Mouse (Mus musculus): ENCODE measurements around the gene Ifi27l2a.
"Not testable (repeated sequence)": the region's sequence is repeated elsewhere in the genome, so short reads cannot be mapped to it uniquely, and the experiment has no call there.

Gene Ifi27l2a

DNA sequence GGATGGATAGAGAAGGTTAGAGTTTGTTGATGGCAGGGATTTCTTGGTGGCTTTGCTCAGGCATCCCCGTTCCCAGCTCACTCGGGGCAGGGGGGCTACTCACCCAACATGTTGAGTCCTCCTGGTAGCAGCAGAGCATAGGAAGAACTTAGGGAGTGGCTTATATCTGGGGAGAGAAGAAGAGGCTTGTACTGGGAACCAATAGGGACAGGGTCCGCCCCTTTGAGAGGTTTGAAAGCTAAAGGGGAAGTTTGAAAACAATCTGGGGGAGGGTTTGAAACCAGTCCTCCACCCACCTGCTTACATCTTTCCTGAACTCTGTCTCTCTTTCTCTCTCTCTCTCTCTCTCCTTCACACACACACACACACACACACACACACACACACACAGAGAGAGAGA, at the start of gene Ifi27l2a:
Gene Ifi27l2a (minus strand): TSS at position 157 of the 400 bp plus-strand sequence.
- DNase-seq, result peak; percentile 19

GRCm38 (mm10) chr12:103492767-103493166, 49.3 kb upstream of the Ifi27l2a start:
- DNase-seq, result peak; percentile 76

DNA sequence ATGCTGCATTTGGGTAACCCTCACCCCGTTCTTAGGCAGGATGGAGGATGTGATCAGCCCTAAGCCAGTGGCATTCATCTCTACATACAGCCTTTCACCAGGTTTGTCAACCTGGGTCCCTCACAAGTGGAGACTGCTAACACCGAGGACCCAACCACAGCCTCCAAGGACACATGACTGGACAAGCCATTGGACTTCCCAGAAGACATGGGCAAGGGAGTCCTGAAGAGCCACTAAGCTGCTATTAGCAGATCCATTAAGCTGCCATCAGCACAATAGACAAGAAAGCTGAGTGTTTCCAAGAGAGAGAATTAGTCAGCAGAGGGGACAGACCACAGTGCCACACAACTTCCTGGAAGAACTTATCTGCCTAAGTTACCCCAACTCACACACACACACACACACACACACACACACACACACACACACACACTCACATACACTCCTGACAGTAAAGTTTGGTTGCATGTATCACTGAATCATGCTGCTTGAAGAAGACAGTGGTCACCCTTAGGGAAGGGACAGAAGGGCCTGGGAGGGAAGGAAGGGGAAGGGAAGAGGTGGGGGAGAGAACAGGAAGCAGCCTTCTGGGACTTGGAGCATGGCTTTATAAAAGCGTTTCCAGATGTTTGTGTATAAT, 47.7 kb upstream of the Ifi27l2a start:
- no peak for DNase-seq

GRCm38 (mm10) chr12:103487750-103488149, 44.3 kb upstream of the Ifi27l2a start:
- no peak for DNase-seq

GRCm38 (mm10) chr12:103487276-103487675, 43.8 kb upstream of the Ifi27l2a start:
- DNase-seq, result no peak

DNA sequence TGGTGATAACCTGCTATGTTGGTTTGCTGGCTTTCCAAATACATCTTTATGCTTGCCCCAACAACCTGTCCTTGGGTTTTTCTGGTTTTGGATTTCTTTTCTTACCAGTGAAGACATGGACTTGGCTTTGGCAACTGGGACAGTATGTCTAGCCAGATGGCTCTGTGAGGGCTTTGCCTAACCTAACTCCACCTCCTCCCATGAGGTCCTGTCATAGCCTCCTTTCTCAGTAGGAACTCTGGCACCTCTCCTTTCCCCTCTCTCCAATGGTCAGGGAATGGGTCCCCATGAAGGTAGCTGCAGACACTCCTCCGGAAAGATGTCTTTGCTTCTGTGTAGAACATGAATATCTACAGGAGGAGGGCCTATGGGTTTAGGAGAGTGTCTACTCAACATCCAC, 43.2 kb upstream of the Ifi27l2a start:
- no peak for DNase-seq

- not testable (repeated sequence) for DNase-seq
These were observed 40.9 kb upstream of the Ifi27l2a start for GRCm38 (mm10) chr12:103484200-103484972.

DNA sequence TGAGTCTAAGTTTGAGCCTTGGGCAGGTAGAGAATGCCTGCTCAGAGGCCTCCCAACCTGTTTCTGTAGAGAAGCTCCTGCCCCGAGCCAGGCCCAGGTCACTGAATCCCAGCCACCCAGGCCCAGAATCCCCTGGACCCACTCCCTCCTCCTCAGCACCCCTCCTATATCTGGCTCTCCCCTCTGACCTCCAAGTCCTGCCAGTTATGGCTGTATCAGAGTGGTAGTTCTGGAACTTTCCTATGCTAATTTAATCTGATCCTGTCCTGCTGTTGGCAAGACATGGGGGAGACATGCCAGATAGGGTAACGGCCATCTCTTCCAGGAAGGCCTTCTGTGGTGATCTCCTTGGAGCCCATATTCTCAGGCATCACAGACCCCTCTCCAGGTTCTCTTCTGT, 39.3 kb upstream of the Ifi27l2a start:
- no peak for DNase-seq

DNA sequence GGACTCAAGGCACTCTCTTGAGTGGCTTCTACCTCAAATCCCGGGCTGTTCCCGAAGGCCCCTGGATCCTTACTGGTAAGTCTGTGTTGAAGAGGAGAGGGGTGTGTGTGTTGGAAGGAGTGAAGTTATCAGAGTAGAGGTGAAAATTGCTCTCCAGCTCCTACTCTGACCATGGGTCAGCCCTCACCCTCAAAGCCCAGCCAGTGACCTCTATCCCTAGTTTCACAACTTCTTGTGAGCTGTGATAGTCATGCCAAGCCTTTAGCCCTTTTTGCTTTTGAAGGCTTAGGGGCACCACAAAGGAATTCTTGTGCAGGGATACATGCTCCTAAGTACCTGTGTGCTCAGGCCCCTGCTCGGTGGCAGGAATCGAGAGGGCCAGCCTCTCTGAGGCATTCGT, 38.2 kb upstream of the Ifi27l2a start:
- DNase-seq, result no peak

DNA sequence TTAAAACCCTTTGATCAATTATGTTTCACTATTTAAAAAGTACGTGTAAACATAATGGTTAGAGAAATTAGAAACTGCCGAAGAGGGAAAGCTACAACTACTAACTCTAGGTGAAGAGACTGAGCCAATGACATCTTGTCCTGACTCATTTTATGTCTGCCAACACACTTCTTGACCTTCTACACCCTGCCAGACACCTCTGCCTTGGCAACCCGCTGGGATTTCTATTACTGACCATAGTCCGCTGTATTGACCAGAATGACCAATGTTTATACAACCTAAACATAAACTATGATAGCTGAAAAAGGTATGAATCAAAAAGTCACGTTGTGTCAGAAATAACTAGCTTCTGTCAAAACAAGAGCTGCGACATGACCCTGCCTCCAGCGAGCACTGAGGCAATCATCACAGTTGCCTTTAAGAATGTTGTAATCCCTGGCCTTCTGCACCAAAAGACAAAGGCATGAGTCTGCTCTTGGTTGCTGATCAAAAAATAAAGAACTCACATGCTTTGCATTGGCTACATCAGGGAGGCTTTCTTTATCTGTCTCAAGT, 34.1 kb upstream of the Ifi27l2a start:
- DNase-seq, result no peak

DNA sequence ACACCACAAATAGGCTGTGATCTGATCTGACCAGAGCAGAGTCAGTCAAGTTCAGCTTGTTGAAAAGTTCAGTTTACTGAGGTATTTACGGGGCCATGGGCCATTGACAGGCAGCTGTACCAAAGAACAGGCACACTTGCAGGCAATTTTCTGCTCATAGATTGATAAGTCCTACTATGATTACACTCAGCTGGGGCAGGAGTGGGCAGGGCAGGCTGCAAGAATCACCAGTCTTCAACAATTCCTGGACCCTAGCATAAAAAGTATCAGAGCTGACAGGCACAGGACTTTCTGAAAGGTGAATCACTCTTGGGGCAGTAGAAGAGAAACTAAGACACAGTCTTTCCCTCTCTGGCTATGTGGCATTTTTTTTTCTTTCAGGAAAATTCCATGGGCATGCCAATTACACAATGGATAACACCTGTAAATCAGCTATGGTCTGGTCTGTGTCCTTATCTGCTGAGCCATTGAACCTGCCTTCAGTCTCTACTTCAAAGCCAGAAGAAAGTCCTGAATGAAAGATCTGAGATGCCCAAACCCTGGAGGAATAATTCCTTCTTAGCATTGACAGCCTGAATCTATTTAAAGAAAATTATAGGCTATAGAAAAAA, 33.4 kb upstream of the Ifi27l2a start:
- no peak for DNase-seq

DNA sequence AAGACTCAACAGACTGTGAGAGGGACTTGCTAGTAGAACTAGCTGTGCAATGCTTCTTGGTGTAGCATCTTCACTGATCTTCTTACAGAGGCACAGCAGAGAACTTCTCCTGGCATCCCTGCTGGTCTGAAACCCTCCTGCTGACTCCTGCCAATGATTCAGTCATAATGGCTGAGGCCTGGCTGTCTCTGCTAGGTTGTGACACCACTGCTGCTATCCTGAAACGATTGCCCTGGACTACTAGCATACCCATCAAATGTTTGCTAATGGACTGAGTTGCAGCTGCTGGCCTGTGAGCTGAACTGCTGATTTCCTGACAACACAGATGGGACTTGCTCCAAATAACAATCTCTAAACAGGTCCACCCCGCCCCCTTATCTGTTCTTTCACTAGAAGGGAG, 31.0 kb upstream of the Ifi27l2a start:
- DNase-seq, result no peak

DNA sequence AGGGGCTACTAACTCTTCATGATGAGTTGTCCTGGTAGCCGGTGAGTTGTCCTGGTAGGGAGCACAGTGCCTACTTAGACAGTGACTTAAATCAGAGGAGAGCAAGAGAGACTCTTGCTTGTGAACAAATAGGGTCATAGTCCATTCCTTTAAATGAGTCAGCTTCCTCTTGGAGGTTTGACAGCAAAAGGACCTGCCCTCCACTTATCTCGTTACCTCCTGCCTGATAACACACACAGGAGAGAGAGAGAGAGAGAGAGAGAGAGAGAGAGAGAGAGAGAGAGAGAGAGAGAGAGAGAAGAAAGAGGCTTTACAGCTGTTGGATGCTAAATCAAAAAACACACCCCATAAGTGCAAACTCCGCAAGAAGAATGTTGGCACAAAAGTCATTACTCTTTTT, 13.7 kb upstream of the Ifi27l2a start, which contains the start of gene Ifi27l2b:
Gene Ifi27l2b (minus strand): TSS at position 84 of the 400 bp plus-strand sequence.
- no peak for DNase-seq

DNA sequence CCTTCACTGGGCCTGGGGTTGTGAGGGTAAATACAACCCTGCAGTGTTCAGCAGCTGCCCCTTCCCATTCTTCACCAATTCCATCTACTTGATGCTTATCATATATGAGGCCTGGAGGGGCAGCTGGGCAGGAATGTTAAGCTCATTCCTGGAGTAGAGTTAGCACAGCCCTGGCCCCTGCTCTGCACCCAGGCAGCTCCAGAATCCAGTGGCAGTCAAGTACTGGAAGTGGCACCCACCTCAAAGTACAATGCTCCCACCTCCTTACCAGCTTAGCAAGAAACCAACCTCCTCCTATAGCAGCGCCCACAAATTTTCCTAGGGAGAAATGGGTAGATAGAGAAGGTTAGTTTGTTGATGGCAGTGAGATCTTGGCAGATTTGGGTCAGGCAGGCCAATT, 13.2 kb upstream of the Ifi27l2a start:
- DNase-seq, result not testable (repeated sequence)

DNA sequence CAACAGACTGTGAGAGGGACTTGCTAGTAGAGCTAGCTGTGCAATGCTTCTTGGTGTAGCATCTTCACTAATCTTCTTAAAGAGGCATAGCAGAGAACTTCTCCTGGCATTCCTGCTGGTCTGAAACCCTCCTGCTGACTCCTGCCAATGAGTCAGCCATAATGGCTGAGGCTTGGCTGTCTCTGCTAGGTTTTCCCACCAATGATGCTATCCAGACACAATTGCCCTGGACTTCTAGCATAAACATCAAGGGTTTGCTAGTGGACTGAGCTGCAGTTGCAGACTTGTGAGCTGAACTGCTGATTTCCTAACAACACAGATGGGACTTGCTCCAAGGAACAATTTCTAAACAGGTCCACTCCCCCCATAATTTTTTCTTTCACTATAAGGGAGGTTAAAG, 9.9 kb upstream of the Ifi27l2a start:
- no peak for DNase-seq

- no peak for DNase-seq
These were observed 1.6 kb upstream of the Ifi27l2a start for GRCm38 (mm10) chr12:103445060-103445459.

GRCm38 (mm10) chr12:103444261-103444660, 781 bp upstream of the Ifi27l2a start:
- DNase-seq, result not testable (repeated sequence)

DNA sequence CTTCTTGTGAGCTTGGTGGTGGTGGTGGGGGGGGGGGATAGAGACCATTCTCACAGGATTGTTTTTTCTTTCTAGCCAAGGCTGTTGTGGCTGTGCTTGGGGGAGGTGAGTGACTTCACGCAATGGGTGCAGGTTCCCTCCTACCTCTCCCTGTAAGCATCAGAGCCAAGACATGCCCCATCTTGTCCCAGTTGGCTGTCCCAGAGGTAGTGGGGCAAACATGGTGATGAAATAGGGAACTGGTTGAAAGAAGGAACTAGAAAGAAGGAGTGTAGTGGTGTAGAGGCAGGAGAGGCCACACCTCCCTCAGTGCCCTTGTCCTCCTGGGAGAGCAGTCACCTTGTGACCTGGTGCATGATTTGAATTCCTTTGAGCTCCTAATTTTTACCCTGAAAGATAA, 5.9 kb downstream of the Ifi27l2a start:
- DNase-seq, result no peak

- no peak for DNase-seq
These were observed 8.6 kb downstream of the Ifi27l2a start for GRCm38 (mm10) chr12:103434861-103435260.

DNA sequence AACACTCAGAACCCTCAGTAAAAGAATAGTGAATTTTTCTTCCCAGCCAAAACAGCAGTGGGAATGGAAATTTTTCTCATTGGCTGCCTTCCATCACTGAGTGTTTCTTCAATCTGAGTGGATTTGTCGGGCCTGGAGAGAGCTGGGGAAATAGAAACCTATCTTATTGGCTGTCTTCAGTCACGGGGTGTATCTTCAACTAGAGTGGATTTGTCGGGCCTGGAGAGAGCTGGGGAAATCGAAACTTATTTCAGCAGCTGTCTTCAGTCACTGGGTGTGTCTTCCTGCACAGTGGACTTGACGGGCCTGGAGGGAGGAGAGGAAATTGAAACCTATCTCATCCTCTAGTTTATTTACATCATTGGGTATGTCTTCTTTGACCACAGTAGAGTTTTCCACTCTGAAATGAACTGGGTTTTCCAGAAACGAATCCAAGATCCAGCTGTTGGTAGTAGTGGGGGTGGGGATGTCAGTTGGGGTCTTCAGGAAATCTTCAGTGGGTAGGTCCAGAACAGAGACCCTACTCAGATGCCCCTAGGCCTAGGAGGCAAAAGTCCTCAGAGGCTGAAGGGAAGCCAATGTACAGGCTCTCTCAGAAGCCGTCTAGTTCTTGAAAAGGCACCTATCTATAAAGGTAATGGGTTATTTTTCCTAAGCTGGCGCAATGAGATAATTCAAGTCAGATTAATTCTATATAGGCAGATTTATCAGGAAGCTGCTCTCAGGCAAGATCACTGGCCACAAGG, 9.3 kb downstream of the Ifi27l2a start, which contains the start of gene Ifi27:
Gene Ifi27 (plus strand): TSS at position 226 of the 746 bp plus-strand sequence.
- peak; percentile 49 for DNase-seq

GRCm38 (mm10) chr12:103433430-103433829, 10.1 kb downstream of the Ifi27l2a start:
- DNase-seq, result no peak

GRCm38 (mm10) chr12:103426710-103427109, 16.8 kb downstream of the Ifi27l2a start:
- peak; percentile 41 for DNase-seq

Data from thymus, postnatal 4 days (tissue).